Mouse (Mus musculus) liver, embryonic 15.5 days (tissue): ENCODE results near the gene 4930539E08Rik. TPM values are rescaled to one million over a fixed set of nuclear protein-coding genes. Genes with fewer than 3 reads are reported as not detected.

ENCODE experiments used
- ATAC-seq: fragments of 200-750 bp; cut with Nextera tagmentation; 2 replicates; pipeline ENCODE4 v1.8.0; 2017; ENCODE audit warnings: moderate number of reproducible peaks, mild to moderate bottlenecking, moderate library complexity; ENCODE audit not compliant: insufficient read depth
- H3K27ac ChIP-seq: fragments of 300-500 bp; sonication (generic); replicated peaks from 2 replicates; pipeline ENCODE4 v1.5.1; 2015; ENCODE audit warnings: mild to moderate bottlenecking, inconsistent platforms
- H3K27me3 ChIP-seq: fragments of 300-500 bp; sonication (generic); 2 replicates; pipeline ENCODE4 v1.6.1; 2015; ENCODE audit warnings: mild to moderate bottlenecking, inconsistent platforms
- H3K36me3 ChIP-seq: fragments of 300-500 bp; sonication (generic); replicated peaks from 2 replicates; pipeline ENCODE4 v1.6.1; 2015; ENCODE audit warnings: moderate library complexity, mild to moderate bottlenecking, inconsistent platforms
- H3K4me1 ChIP-seq: fragments of 300-500 bp; sonication (generic); replicated peaks from 2 replicates; pipeline ENCODE4 v1.6.1; 2015; ENCODE audit warnings: inconsistent platforms
- H3K4me2 ChIP-seq: fragments of 300-500 bp; sonication (generic); 2 replicates; pipeline ENCODE4 v1.6.1; 2015; ENCODE audit warnings: moderate library complexity, mild to moderate bottlenecking, inconsistent platforms
- H3K4me3 ChIP-seq: fragments of 300-500 bp; sonication (generic); replicated peaks from 2 replicates; pipeline ENCODE4 v1.5.1; 2015; ENCODE audit warnings: mild to moderate bottlenecking, inconsistent platforms
- H3K9ac ChIP-seq: fragments of 300-500 bp; sonication (generic); 2 replicates; pipeline ENCODE4 v1.6.1; 2015; ENCODE audit warnings: moderate library complexity, mild to moderate bottlenecking, inconsistent platforms
- H3K9me3 ChIP-seq: fragments of 300-500 bp; sonication (generic); replicated peaks from 2 replicates; pipeline ENCODE4 v1.6.1; 2016; ENCODE audit warnings: inconsistent platforms
- WGBS: fragments of 180-500 bp; shearing (Covaris S2); methylation state at CpG from one replicate; pipeline ENCODE4 v1.1.7; 2015; ENCODE audit warnings: mixed read lengths; ENCODE audit not compliant: insufficient replicate concordance; 5-methylcytosine and 5-hydroxymethylcytosine counted together
- polyA plus RNA-seq: library from polyadenylated mRNA; unstranded; fragments of >200 nt; fragmentation: Nextera tagmentation; extraction: Ambion mirVana; gene quantifications from 2 replicates; pipeline ENCODE4 v1.2.1, GENCODE M21; 2015

4930539E08Rik gene
- 0.07 and 0.08 TPM in 2 replicates for polyA plus RNA-seq

- WGBS = 57% methylated on average over 12 of the region's 12 CpGs
- Histone ChIP-seq H3K27ac (no peak within 1 kb of the TSS), H3K4me1 (no peaks in the 10 kb centered on the region; the same call in 1 of the 2 replicates), H3K4me3 (no peak within 1 kb of the TSS), H3K4me2 (no peak within 1 kb of the TSS), H3K9me3 (no peaks in the 10 kb centered on the region), H3K27me3 (peaks cover 11% of the 10 kb centered on the region), H3K9ac (no peak within 1 kb of the TSS), H3K36me3 (no peaks in the 10 kb centered on the region)
- no peak for ATAC-seq
These were observed at the start of gene 4930539E08Rik for GRCm38 (mm10) chr17:28915060-28915628. TSS of gene 4930539E08Rik (minus strand) at chr17:28915324.

GRCm38 (mm10) chr17:28961596-28961995 lies 46.5 kb upstream of the 4930539E08Rik start:
- Histone ChIP-seq H3K9me3 (no peaks in the 10 kb centered on the region), H3K36me3 (peaks cover 98% of the 10 kb centered on the region), H3K9ac (no peak overlapping the region), H3K4me3 (no peak overlapping the region), H3K27me3 (no peaks in the 10 kb centered on the region), H3K4me1 (peaks cover 39% of the 10 kb centered on the region), H3K27ac (peak overlapping the region; percentile 54; the same call in 1 of the 2 replicates), H3K4me2 (no peak overlapping the region)
- 78% methylated on average over 10 of the region's 10 CpGs for WGBS
- peak; percentile 40; the same call in 1 of the 2 replicates for ATAC-seq

- no peaks in the 10 kb centered on the region for H3K27me3 ChIP-seq
These were observed 45.5 kb upstream of the 4930539E08Rik start for GRCm38 (mm10) chr17:28960597-28960996.

GRCm38 (mm10) chr17:28954416-28954815 lies 39.3 kb upstream of the 4930539E08Rik start:
- Histone ChIP-seq H3K9ac (peak overlapping the region; percentile 94), H3K27ac (peak overlapping the region; percentile 99; the same call in 1 of the 2 replicates), H3K9me3 (no peaks in the 10 kb centered on the region), H3K27me3 (no peaks in the 10 kb centered on the region), H3K4me1 (peaks cover 37% of the 10 kb centered on the region), H3K36me3 (peaks cover 48% of the 10 kb centered on the region), H3K4me3 (peak overlapping the region; percentile 84), H3K4me2 (peak overlapping the region; percentile 77)
- ATAC-seq = no peak
- WGBS = 55% methylated on average over 9 of the region's 9 CpGs

More at GRCm38 (mm10) chr17:28960597-28960996, 45.5 kb upstream of the 4930539E08Rik start:
- ATAC-seq = no peak
- peaks cover 98% of the 10 kb centered on the region for H3K36me3 ChIP-seq
- no peaks in the 10 kb centered on the region for H3K9me3 ChIP-seq
- peaks cover 35% of the 10 kb centered on the region for H3K4me1 ChIP-seq
- peak overlapping the region; percentile 54; the same call in 1 of the 2 replicates for H3K27ac ChIP-seq
- no peak overlapping the region for H3K4me3 ChIP-seq
- WGBS = 66% methylated on average over 10 of the region's 10 CpGs
- no peak overlapping the region for H3K4me2 ChIP-seq
- H3K9ac ChIP-seq = no peak overlapping the region

- Histone ChIP-seq H3K4me2 (peak overlapping the region; percentile 77), H3K36me3 (peaks cover 36% of the 10 kb centered on the region), H3K9ac (peak overlapping the region; percentile 94), H3K9me3 (no peaks in the 10 kb centered on the region), H3K27me3 (no peaks in the 10 kb centered on the region), H3K4me1 (peaks cover 34% of the 10 kb centered on the region), H3K27ac (peak overlapping the region; percentile 99), H3K4me3 (peak overlapping the region; percentile 84)
- ATAC-seq = no peak
- 2% methylated on average over 9 of the region's 9 CpGs for WGBS
These were observed 38.1 kb upstream of the 4930539E08Rik start for GRCm38 (mm10) chr17:28953251-28953650.

- H3K4me1 ChIP-seq = peaks cover 34% of the 10 kb centered on the region
- peaks cover 26% of the 10 kb centered on the region for H3K36me3 ChIP-seq
- H3K4me3 ChIP-seq = peak within 1 kb of the TSS; percentile 84
- H3K27me3 ChIP-seq = no peaks in the 10 kb centered on the region
- under 1% methylated on average over 70 of the region's 80 CpGs for WGBS
- no peaks in the 10 kb centered on the region; the same call in 1 of the 2 replicates for H3K9me3 ChIP-seq
- peak within 1 kb of the TSS; percentile 77 for H3K4me2 ChIP-seq
- H3K27ac ChIP-seq = peak within 1 kb of the TSS; percentile 99
- peak within 1 kb of the TSS; percentile 94 for H3K9ac ChIP-seq
- peak; percentile 92 for ATAC-seq
These were observed 37.0 kb upstream of the 4930539E08Rik start, which contains the start of gene Kctd20 for GRCm38 (mm10) chr17:28951831-28952799. TSS of gene Kctd20 (plus strand) at chr17:28951950.

- Histone ChIP-seq H3K27me3 (no peaks in the 10 kb centered on the region), H3K4me1 (peaks cover 29% of the 10 kb centered on the region), H3K4me2 (peak overlapping the region; percentile 77), H3K27ac (peak overlapping the region; percentile 99; the same call in 1 of the 2 replicates), H3K36me3 (peaks cover 13% of the 10 kb centered on the region), H3K9ac (no peak overlapping the region), H3K9me3 (no peaks in the 10 kb centered on the region; the same call in 1 of the 2 replicates), H3K4me3 (no peak overlapping the region)
- 43% methylated on average over 4 of the region's 4 CpGs for WGBS
- no peak for ATAC-seq
These were observed 35.6 kb upstream of the 4930539E08Rik start for GRCm38 (mm10) chr17:28950751-28951150.

GRCm38 (mm10) chr17:28948661-28949060 lies 33.5 kb upstream of the 4930539E08Rik start:
- ATAC-seq = no peak
- Histone ChIP-seq H3K27ac (no peak overlapping the region), H3K27me3 (no peaks in the 10 kb centered on the region), H3K4me2 (no peak overlapping the region), H3K9ac (no peak overlapping the region), H3K4me3 (no peak overlapping the region), H3K36me3 (no peaks in the 10 kb centered on the region), H3K9me3 (no peaks in the 10 kb centered on the region; the same call in 1 of the 2 replicates), H3K4me1 (peaks cover 22% of the 10 kb centered on the region)
- 71% methylated on average over 4 of the region's 4 CpGs for WGBS

- Histone ChIP-seq H3K36me3 (no peaks in the 10 kb centered on the region), H3K9me3 (no peaks in the 10 kb centered on the region; the same call in 1 of the 2 replicates), H3K9ac (no peak overlapping the region), H3K4me1 (peaks cover 24% of the 10 kb centered on the region), H3K4me3 (no peak overlapping the region), H3K4me2 (no peak overlapping the region), H3K27me3 (no peaks in the 10 kb centered on the region), H3K27ac (no peak overlapping the region)
- 79% methylated on average over 19 of the region's 19 CpGs for WGBS
- ATAC-seq = no peak
These were observed 32.2 kb upstream of the 4930539E08Rik start for GRCm38 (mm10) chr17:28947011-28947939.

GRCm38 (mm10) chr17:28944481-28944880 lies 29.4 kb upstream of the 4930539E08Rik start:
- ATAC-seq = no peak
- no peaks in the 10 kb centered on the region; the same call in 1 of the 2 replicates for H3K9me3 ChIP-seq
- H3K4me3 ChIP-seq = no peak overlapping the region
- H3K4me1 ChIP-seq = peaks cover 26% of the 10 kb centered on the region
- WGBS = 77% methylated on average over 7 of the region's 7 CpGs
- no peak overlapping the region for H3K4me2 ChIP-seq
- H3K9ac ChIP-seq = no peak overlapping the region
- no peak overlapping the region for H3K27ac ChIP-seq
- H3K27me3 ChIP-seq = no peaks in the 10 kb centered on the region
- H3K36me3 ChIP-seq = no peaks in the 10 kb centered on the region
